Mouse (Mus musculus) cortical plate, adult 2 months (tissue): ENCODE results near the gene Mphosph9.

Experiments
- CTCF ChIP-seq: fragments of 200-500 bp; IDR thresholded peaks from 2 replicates; pipeline ENCODE4 v1.5.1; 2011; ENCODE audit warnings: mild to moderate bottlenecking, control low read depth, low read length; ENCODE audit not compliant: insufficient read depth; ENCODE audit errors: extremely low read depth
- POLR2A ChIP-seq: fragments of 200-500 bp; IDR thresholded peaks from 2 replicates; pipeline ENCODE4 v1.6.1; 2011; ENCODE audit warnings: mild to moderate bottlenecking, low read length, control low read depth; ENCODE audit not compliant: insufficient read depth; ENCODE audit errors: extremely low read depth

DNA sequence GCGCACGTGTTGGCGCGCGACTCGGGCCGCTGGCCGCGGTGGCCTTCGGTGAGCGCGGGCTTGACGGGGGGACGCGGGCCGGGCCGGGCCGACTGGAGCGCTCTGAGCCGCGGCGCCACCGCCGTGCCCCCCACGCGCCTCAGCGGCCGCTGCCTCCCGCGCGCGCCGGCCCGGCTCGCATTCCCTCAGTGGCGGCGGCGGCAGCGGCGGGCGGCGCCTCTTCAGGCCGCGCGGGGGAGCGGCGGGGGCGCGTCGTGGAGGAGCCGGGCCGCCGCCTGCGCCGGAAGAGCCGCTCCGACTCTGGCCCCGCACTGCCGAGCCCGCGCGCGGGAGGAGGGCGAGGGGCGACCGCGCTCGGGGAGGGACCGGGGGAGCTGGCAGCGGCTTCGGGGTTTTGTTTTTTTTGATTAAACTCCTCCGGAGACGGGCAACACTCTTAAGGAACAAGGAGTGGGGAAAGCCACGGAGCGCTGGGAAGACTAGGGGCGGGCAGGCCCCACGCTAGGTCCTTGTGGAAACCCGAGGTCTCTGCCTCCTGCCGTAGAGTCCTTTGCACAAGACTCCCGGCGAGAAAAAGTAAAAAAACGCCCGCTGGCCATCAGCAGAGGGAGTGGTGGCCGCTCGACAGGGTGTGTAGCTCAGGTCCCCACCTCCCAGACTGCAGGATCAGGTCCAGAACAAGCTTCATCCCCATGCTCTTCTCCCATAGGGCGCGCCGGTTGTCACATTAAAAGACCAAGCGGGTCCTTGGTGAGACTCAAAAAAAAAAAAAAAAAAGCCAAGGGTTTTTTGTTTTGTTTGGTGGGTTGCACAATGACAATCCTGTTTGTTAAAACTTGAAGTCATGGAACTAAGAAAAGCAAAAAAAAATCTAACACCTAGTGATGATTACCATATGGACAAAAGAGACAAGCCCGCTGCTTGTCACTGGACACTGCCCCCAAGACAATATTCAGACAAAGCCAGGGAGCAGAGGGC is 77.9 kb downstream of the Mphosph9 start, which contains the start of gene Pitpnm2:
- TF ChIP-seq CTCF = no peak
- TF ChIP-seq POLR2A = no peak
